10 mouse cellular contexts compared by ENCODE assay signal in the genomic region with DNA sequence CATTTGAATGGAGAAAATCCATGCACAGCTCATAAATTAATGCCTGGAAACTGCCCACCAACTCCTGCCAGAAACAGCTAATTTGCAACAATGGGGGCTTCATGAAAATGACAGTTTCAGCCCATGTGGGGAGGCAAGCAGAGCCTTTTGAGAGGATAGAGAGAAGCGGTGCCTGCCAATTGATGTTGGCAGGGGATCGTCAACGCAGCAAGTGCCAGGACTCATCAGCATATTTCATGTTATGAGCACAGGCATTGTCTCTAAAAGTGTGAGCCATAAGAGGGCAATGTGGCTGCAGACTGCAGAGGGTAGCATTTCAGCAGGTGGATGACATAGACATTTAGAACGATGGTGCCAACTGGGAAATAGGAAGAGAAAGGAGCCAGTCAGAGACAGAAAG.
A peak's percentile ranks its signal among the peaks of the same experiment; 100 is the strongest.
DNase-seq lines count a peak whose midpoint lies in the region; ATAC-seq lines count a peak whose summit lies in the region.
"Had no signal": no experiment of that assay in that cellular context is flagged by ENCODE, and none has a peak within 500 bp of the region (broad histone marks: within the 10 kb centered on the region; RNA-seq: fewer than 3 reads in every experiment).

No protein-coding gene starts in this region.

- no peak overlapping the region for H3K4me3 ChIP-seq in hindbrain, embryonic 10.5 days
- H3K4me3 ChIP-seq in hindbrain, embryonic 11.5 days (ENCODE audit: low read depth, low read length), result no peak overlapping the region
- H3K4me3 ChIP-seq: limb, embryonic 13.5 days had no signal

- DNase-seq in hindbrain, embryonic 10.5 days (ENCODE audit: low spot score), result no peak
- DNase-seq in hindbrain, embryonic 11.5 days (ENCODE audit: low spot score), result no peak
- DNase-seq in left cerebral cortex, adult 18-20 months (ENCODE audit: low spot score in 2 of 2), result peak; percentile 3 to 11
- peak; percentile 80 to 86 for DNase-seq in right cerebral cortex, postnatal 10 days (ENCODE audit: low spot score in 2 of 2)
- no peak for DNase-seq in adrenal gland, adult 18-20 months (ENCODE audit: low spot score in 2 of 2)
- DNase-seq in kidney, postnatal 4 days, result no peak
- no peak for DNase-seq in thymus, postnatal 10 days (ENCODE audit: low spot score in 2 of 2)
- DNase-seq: heart, adult 18-20 months had no signal

- no peak for ATAC-seq in hindbrain, embryonic 11.5 days (ENCODE audit: low FRiP score)
- peak; percentile 67 for ATAC-seq in frontal cortex, adult (ENCODE audit: low TSS enrichment)

- no peaks in the 10 kb centered on the region for H3K9me3 ChIP-seq in hindbrain, embryonic 10.5 days
- no peaks in the 10 kb centered on the region for H3K9me3 ChIP-seq in hindbrain, embryonic 11.5 days (ENCODE audit: control insufficient read depth, low read length)
- H3K9me3 ChIP-seq: limb, embryonic 13.5 days had no signal

- H3K27me3 ChIP-seq in hindbrain, embryonic 10.5 days (ENCODE audit: insufficient read depth, poor library complexity, severe bottlenecking), result no peaks in the 10 kb centered on the region
- no peaks in the 10 kb centered on the region for H3K27me3 ChIP-seq in hindbrain, embryonic 11.5 days (ENCODE audit: control insufficient read depth, insufficient read depth, low read length)
- H3K27me3 ChIP-seq: limb, embryonic 13.5 days had no signal

- H3K9ac ChIP-seq in hindbrain, embryonic 11.5 days (ENCODE audit: low read depth, low read length), result no peak overlapping the region
- H3K9ac ChIP-seq: limb, embryonic 13.5 days had no signal

- no peaks in the 10 kb centered on the region for H3K36me3 ChIP-seq in hindbrain, embryonic 10.5 days
- H3K36me3 ChIP-seq in hindbrain, embryonic 11.5 days (ENCODE audit: control insufficient read depth, insufficient read depth, low read length), result no peaks in the 10 kb centered on the region
- H3K36me3 ChIP-seq: limb, embryonic 13.5 days had no signal

- 53% methylated on average over 4 of the region's 4 CpGs for WGBS in hindbrain, embryonic 10.5 days
- WGBS in hindbrain, embryonic 11.5 days, result 65% methylated on average over 4 of the region's 4 CpGs

- 0 out of 2 replicates have a peak overlapping the region, but pooled peaks have one; percentile 35 for H3K27ac ChIP-seq in hindbrain, embryonic 10.5 days
- H3K27ac ChIP-seq in hindbrain, embryonic 11.5 days (ENCODE audit: low read depth, low read length), result no peak overlapping the region
- H3K27ac ChIP-seq: limb, embryonic 13.5 days had no signal

- H3K4me2 ChIP-seq in hindbrain, embryonic 11.5 days (replicated peaks; ENCODE audit: low read depth, low read length), result no peak overlapping the region
- H3K4me2 ChIP-seq: limb, embryonic 13.5 days had no signal

- no peaks in the 10 kb centered on the region; the same call in 1 of the 2 replicates for H3K4me1 ChIP-seq in hindbrain, embryonic 10.5 days (replicated peaks)
- no peaks in the 10 kb centered on the region for H3K4me1 ChIP-seq in hindbrain, embryonic 11.5 days (replicated peaks; ENCODE audit: control insufficient read depth, insufficient read depth, low read length)

Comparison
In these comparisons a context has a peak if more than half of its experiments do, and no peak if none do; other contexts are left out.
1. DNase-seq: peak in left cerebral cortex, adult 18-20 months (2 of 2) and right cerebral cortex, postnatal 10 days (2 of 2); none in hindbrain, embryonic 10.5 days (single experiment), hindbrain, embryonic 11.5 days (single experiment), adrenal gland, adult 18-20 months (0 of 2), kidney, postnatal 4 days (0 of 2) and thymus, postnatal 10 days (0 of 2).